In genomic region chr15:96654714-96655113, GRCm38 (mm10) we compare ENCODE assay signal across 10 mouse cellular contexts. TPM values are rescaled to one million over a fixed set of nuclear protein-coding genes. Genes with fewer than 3 reads are reported as not detected.
A peak's percentile ranks its signal among the peaks of the same experiment; 100 is the strongest.
DNase-seq lines count a peak whose midpoint lies in the region; ATAC-seq lines count a peak whose summit lies in the region.
"Had no signal": no experiment of that assay in that cellular context is flagged by ENCODE, and none has a peak within 500 bp of the region (broad histone marks: within the 10 kb centered on the region; RNA-seq: fewer than 3 reads in every experiment).

No protein-coding gene starts in this region.

- no peaks in the 10 kb centered on the region for H3K27me3 ChIP-seq in heart, embryonic 11.5 days (ENCODE audit: control insufficient read depth, insufficient read depth, low read length)
- H3K27me3 ChIP-seq in liver, embryonic 16.5 days (ENCODE audit: control insufficient read depth, insufficient read depth, low read depth, low read length): no peaks in the 10 kb centered on the region; the same call in 1 of the 2 replicates
- H3K27me3 ChIP-seq: hindbrain, embryonic 15.5 days had no signal

- H3K4me2 ChIP-seq in heart, embryonic 11.5 days: no peak overlapping the region
- H3K4me2 ChIP-seq in liver, embryonic 16.5 days (ENCODE audit: low read depth, low read length): peak overlapping the region; percentile 30; the same call in 1 of the 2 replicates
- H3K4me2 ChIP-seq: hindbrain, embryonic 15.5 days had no signal

- no peaks in the 10 kb centered on the region for H3K9me3 ChIP-seq in heart, embryonic 11.5 days (replicated peaks; ENCODE audit: control insufficient read depth, low read length)
- no peaks in the 10 kb centered on the region for H3K9me3 ChIP-seq in liver, embryonic 16.5 days (replicated peaks; ENCODE audit: control insufficient read depth, low read length)
- H3K9me3 ChIP-seq: hindbrain, embryonic 15.5 days had no signal

- WGBS in heart, embryonic 11.5 days (ENCODE audit: insufficient replicate concordance): 61% methylated on average over 8 of the region's 8 CpGs
- 13% methylated on average over 8 of the region's 8 CpGs for WGBS in liver, embryonic 16.5 days (ENCODE audit: insufficient replicate concordance)

- no peaks in the 10 kb centered on the region for H3K36me3 ChIP-seq in heart, embryonic 11.5 days (ENCODE audit: control insufficient read depth, insufficient read depth, low read length)
- no peaks in the 10 kb centered on the region for H3K36me3 ChIP-seq in liver, embryonic 16.5 days (ENCODE audit: control insufficient read depth, insufficient read depth)
- H3K36me3 ChIP-seq: hindbrain, embryonic 15.5 days had no signal

- no peak overlapping the region for H3K27ac ChIP-seq in heart, embryonic 11.5 days (ENCODE audit: low read depth, low read length)
- no peak overlapping the region; the same call in 1 of the 2 replicates for H3K27ac ChIP-seq in liver, embryonic 16.5 days (ENCODE audit: low read length)
- H3K27ac ChIP-seq: hindbrain, embryonic 15.5 days had no signal

- H3K4me3 ChIP-seq in heart, embryonic 11.5 days (ENCODE audit: low read depth, low read length): no peak overlapping the region
- H3K4me3 ChIP-seq in liver, embryonic 16.5 days (ENCODE audit: low read depth, low read length): no peak overlapping the region
- H3K4me3 ChIP-seq: hindbrain, embryonic 15.5 days had no signal

- DNase-seq in heart, adult 11 months: peak; percentile 94
- peak; percentile 65 for DNase-seq in MEL-GATA-1-ER (ENCODE audit: extremely low read depth, low read depth)
- DNase-seq in spleen, postnatal 10 days (ENCODE audit: low spot score in 2 of 2): peak; percentile 37 to 67
- DNase-seq in ovary, postnatal 10 days (ENCODE audit: low spot score): no peak
- DNase-seq in urinary bladder, postnatal 14 days (ENCODE audit: low spot score): no peak
- DNase-seq in Muller cell, postnatal 12 days (ENCODE audit: inconsistent ontology term): no peak
- DNase-seq: retina, postnatal 1 day had no signal

- ATAC-seq in heart, embryonic 11.5 days (replicated peaks; ENCODE audit: insufficient number of reproducible peaks, low FRiP score, low TSS enrichment): no peak
- ATAC-seq in liver, embryonic 16.5 days (ENCODE audit: low read depth): peak; percentile 64

- no peak overlapping the region for H3K9ac ChIP-seq in heart, embryonic 11.5 days (ENCODE audit: low read depth, low read length)
- no peak overlapping the region for H3K9ac ChIP-seq in liver, embryonic 16.5 days (ENCODE audit: low read depth, low read length)
- H3K9ac ChIP-seq: hindbrain, embryonic 15.5 days had no signal

- 0 out of 2 replicates have a peak, but pooled peaks cover 2% of the 10 kb centered on the region for H3K4me1 ChIP-seq in heart, embryonic 11.5 days (ENCODE audit: control insufficient read depth, insufficient read depth, low read length)
- H3K4me1 ChIP-seq in liver, embryonic 16.5 days (ENCODE audit: control insufficient read depth, low read depth, low read length): peaks cover 6% of the 10 kb centered on the region; the same call in 1 of the 2 replicates

RNA-seq across cellular contexts. Expression of gene Slc38a1, which starts 12.0 kb away (rescaled TPM):
- 75.5 and 81.9 TPM in 2 replicates for polyA plus RNA-seq in heart, embryonic 11.5 days (2014; fragmentation: Nextera tagmentation; extraction: Ambion mirVana)
- polyA plus RNA-seq in liver, embryonic 16.5 days (2015; fragmentation: Nextera tagmentation; extraction: Ambion mirVana): 12.3 and 13.4 TPM in 2 replicates

RNA-seq across cellular contexts. Expression of gene Slc38a2, which starts 44.8 kb away (rescaled TPM):
- 139 and 157 TPM in 2 replicates for polyA plus RNA-seq in heart, embryonic 11.5 days (2014; fragmentation: Nextera tagmentation; extraction: Ambion mirVana)
- polyA plus RNA-seq in liver, embryonic 16.5 days (2015; fragmentation: Nextera tagmentation; extraction: Ambion mirVana): 37.9 and 38.8 TPM in 2 replicates

Comparison
In these comparisons a context has a peak if more than half of its experiments do, and no peak if none do; other contexts are left out.
1. DNase-seq: peak in heart, adult 11 months (single experiment), MEL-GATA-1-ER (single experiment) and spleen, postnatal 10 days (2 of 2); none in ovary, postnatal 10 days (single experiment), urinary bladder, postnatal 14 days (single experiment) and Muller cell, postnatal 12 days (single experiment).